Mouse (Mus musculus) bone marrow macrophage, adult 2 months (primary cell): ENCODE results near the gene A630001G21Rik.

Source experiments
- CTCF ChIP-seq: IDR thresholded peaks from 2 replicates; pipeline ENCODE4 v1.5.1; 2012; ENCODE audit warnings: low read depth, mild to moderate bottlenecking, low read length, moderate library complexity
- POLR2A ChIP-seq: IDR thresholded peaks from 2 replicates; pipeline ENCODE4 v1.6.1; 2012; ENCODE audit warnings: mild to moderate bottlenecking, low read depth, low read length, borderline replicate concordance

DNA sequence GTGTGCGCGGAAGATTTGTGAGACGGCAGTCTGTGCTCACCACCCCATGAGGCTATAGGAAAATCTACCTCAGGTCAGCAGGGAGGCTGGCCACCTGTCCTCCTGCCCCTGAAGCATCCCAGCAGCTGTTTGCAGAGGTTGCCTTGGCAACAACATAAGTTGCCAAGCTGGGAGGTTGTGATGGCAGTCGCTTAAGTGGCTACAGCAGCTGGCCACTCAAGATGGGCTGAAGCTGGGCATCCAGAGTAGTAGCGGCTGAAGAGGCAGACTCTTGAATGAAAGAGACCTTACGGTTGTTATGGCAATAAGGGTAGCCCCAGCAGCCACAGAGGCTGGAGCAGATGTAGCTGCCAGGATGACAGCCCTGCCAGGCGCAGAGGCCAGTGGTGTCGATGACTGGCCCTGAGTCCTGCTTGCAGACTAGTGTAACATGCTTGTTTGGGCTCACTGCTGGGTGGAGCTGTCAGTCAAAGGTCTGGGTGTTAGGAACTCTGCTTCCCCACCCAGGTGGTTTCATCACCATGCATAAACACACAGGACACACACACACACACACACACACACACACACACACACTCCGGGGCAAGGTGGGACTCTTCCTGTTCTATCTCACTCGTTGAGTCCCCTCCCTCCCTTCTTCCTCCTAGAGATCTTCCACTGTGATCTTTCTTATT is 58.1 kb downstream of the A630001G21Rik start:
- TF ChIP-seq CTCF = no peak
- TF ChIP-seq POLR2A = no peak
